Mouse (Mus musculus) G1E-ER4 (cell line): Measurements from ENCODE around the gene Themis2. TPM values are rescaled to one million over a fixed set of nuclear protein-coding genes. Genes with fewer than 3 reads are reported as not detected.

ENCODE experiments used
- GATA1 ChIP-seq: IDR thresholded peaks from one replicate; pipeline ENCODE4 v1.8.0; 2012; ENCODE audit warnings: low read length, inconsistent platforms
- polyA plus RNA-seq: library from polyadenylated mRNA; stranded (reverse); fragments of >175 nt; gene quantifications from 2 replicates; pipeline ENCODE4 v1.2.3, GENCODE M21; 2012

Gene Themis2
- polyA plus RNA-seq, 1 experiment, result not detected

GRCm38 (mm10) chr4:132804331-132804730 is 8.1 kb upstream of the Themis2 start:
- TF ChIP-seq GATA1, result no peak

- no peak for TF ChIP-seq GATA1
Measured at GRCm38 (mm10) chr4:132803876-132804275, 7.7 kb upstream of the Themis2 start.

GRCm38 (mm10) chr4:132803212-132803611 is 7.0 kb upstream of the Themis2 start:
- TF ChIP-seq GATA1, result no peak

GRCm38 (mm10) chr4:132802171-132802637 is 6.0 kb upstream of the Themis2 start:
- no peak for TF ChIP-seq GATA1

GRCm38 (mm10) chr4:132801176-132802077 is 5.2 kb upstream of the Themis2 start:
- TF ChIP-seq GATA1, result no peak

- TF ChIP-seq GATA1, result no peak
Measured at GRCm38 (mm10) chr4:132799845-132800244, 3.7 kb upstream of the Themis2 start.

- no peak for TF ChIP-seq GATA1
Measured at GRCm38 (mm10) chr4:132798028-132798427, 1.8 kb upstream of the Themis2 start.

- TF ChIP-seq GATA1, result no peak
Measured at GRCm38 (mm10) chr4:132797461-132797860, 1.3 kb upstream of the Themis2 start.

GRCm38 (mm10) chr4:132795171-132795570 is 1.0 kb downstream of the Themis2 start:
- no peak for TF ChIP-seq GATA1

- no peak for TF ChIP-seq GATA1
Measured at GRCm38 (mm10) chr4:132794760-132795159, 1.4 kb downstream of the Themis2 start.

- no peak for TF ChIP-seq GATA1
Measured at GRCm38 (mm10) chr4:132794028-132794427, 2.2 kb downstream of the Themis2 start.

- no peak for TF ChIP-seq GATA1
Measured at GRCm38 (mm10) chr4:132789731-132790130, 6.5 kb downstream of the Themis2 start.

GRCm38 (mm10) chr4:132785228-132785627 is 11.0 kb downstream of the Themis2 start:
- no peak for TF ChIP-seq GATA1

- TF ChIP-seq GATA1, result no peak
Measured at GRCm38 (mm10) chr4:132783732-132784131, 12.5 kb downstream of the Themis2 start.

- TF ChIP-seq GATA1, result no peak
Measured at GRCm38 (mm10) chr4:132780288-132780687, 15.9 kb downstream of the Themis2 start.

- no peak for TF ChIP-seq GATA1
Measured at GRCm38 (mm10) chr4:132778562-132779201, 17.5 kb downstream of the Themis2 start.
